Comparison of ENCODE assay signal across 8 mouse cellular contexts in the genomic region with DNA sequence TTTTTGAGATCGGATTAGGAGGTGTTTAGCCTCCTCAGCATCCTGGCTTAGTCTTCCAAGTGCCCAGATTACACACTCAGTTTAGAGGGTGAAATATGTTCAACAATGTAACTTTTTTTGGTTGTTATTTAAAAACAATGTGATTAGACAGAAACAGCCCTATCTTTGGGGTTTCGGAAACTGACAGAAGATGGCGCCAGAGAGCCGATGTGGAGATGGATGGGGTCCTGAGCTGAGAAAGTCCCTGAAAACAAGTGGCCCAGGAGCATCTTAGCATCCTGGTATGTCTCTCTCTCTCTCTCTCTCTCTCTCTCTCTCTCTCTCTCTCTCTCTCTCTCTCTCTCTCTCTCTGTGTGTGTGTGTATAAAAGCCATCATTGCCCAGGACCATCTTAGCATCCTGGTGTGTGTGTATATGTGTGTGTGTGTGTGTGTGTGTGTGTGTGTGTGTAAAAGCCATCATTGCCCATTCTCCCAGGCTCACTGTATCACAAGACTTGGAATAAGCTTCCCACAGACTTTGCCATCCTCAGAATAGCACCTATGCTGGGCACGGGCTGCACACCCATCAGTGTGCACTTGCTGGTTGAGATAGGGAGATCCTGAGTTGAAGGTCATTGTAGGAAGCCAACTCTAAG.
DNase-seq lines count a peak whose midpoint lies in the region; ATAC-seq and TF ChIP-seq lines count a peak whose summit lies in the region.
"Had no signal": no experiment of that assay in that cellular context is flagged by ENCODE, and none has a peak within 500 bp of the region (broad histone marks: within the 10 kb centered on the region; RNA-seq: fewer than 3 reads in every experiment).

No protein-coding gene starts in this region.

- H3K27me3 ChIP-seq in forebrain, embryonic 15.5 days, result no peaks in the 10 kb centered on the region
- no peaks in the 10 kb centered on the region for H3K27me3 ChIP-seq in lung, postnatal 0 days (replicated peaks; ENCODE audit: insufficient read depth, low read length)

- 26% methylated on average over 5 of the region's 5 CpGs for WGBS in forebrain, embryonic 15.5 days
- 22% methylated on average over 5 of the region's 5 CpGs for WGBS in lung, postnatal 0 days

- no peak overlapping the region for H3K27ac ChIP-seq in forebrain, embryonic 15.5 days (replicated peaks)
- no peak overlapping the region for H3K27ac ChIP-seq in lung, postnatal 0 days (ENCODE audit: low read length)
- H3K27ac ChIP-seq: heart, embryonic 15.5 days had no signal

- H3K9ac ChIP-seq in forebrain, embryonic 15.5 days (replicated peaks), result no peak overlapping the region
- H3K9ac ChIP-seq in lung, postnatal 0 days (replicated peaks; ENCODE audit: low read depth), result no peak overlapping the region
- H3K9ac ChIP-seq: heart, embryonic 15.5 days had no signal

- no peaks in the 10 kb centered on the region for H3K36me3 ChIP-seq in forebrain, embryonic 15.5 days
- no peaks in the 10 kb centered on the region for H3K36me3 ChIP-seq in lung, postnatal 0 days (ENCODE audit: insufficient read depth, low read length)
- H3K36me3 ChIP-seq: heart, embryonic 15.5 days had no signal

- peak; percentile 49 for ATAC-seq in forebrain, embryonic 15.5 days (replicated peaks)
- ATAC-seq in lung, postnatal 0 days, result no peak

- TF ChIP-seq EP300 in lung, postnatal 0 days (IDR thresholded peaks at IDR 0.05), result no peak

- no peak overlapping the region for H3K4me3 ChIP-seq in forebrain, embryonic 15.5 days
- no peak overlapping the region for H3K4me3 ChIP-seq in lung, postnatal 0 days (ENCODE audit: low read depth, low read length)
- H3K4me3 ChIP-seq: heart, embryonic 15.5 days had no signal

- peaks cover 5% of the 10 kb centered on the region; the same call in 1 of the 2 replicates for H3K4me1 ChIP-seq in forebrain, embryonic 15.5 days
- no peaks in the 10 kb centered on the region for H3K4me1 ChIP-seq in lung, postnatal 0 days (ENCODE audit: insufficient read depth, low read depth, low read length)

- H3K9me3 ChIP-seq in forebrain, embryonic 15.5 days, result no peaks in the 10 kb centered on the region
- no peaks in the 10 kb centered on the region for H3K9me3 ChIP-seq in lung, postnatal 0 days (ENCODE audit: low read length)
- H3K9me3 ChIP-seq: heart, embryonic 15.5 days had no signal

- peak; percentile 54 for DNase-seq in 416B (ENCODE audit: low read depth)
- peak; percentile 56 to 57 for DNase-seq in B cell, adult 2 months
- DNase-seq in brain, adult 2 months (ENCODE audit: low read depth, low spot score), result peak; percentile 63
- peak; percentile 89 for DNase-seq in kidney, postnatal 10 days
- DNase-seq in lung, postnatal 0 days (ENCODE audit: low spot score), result peak; percentile 71
- peak; percentile 66 to 83 for DNase-seq in right cerebral cortex, adult 2 months (ENCODE audit: low spot score in 2 of 2)

- TF ChIP-seq CTCF in lung, postnatal 0 days (IDR thresholded peaks at IDR 0.05), result peak; percentile 90

- no peak overlapping the region for H3K4me2 ChIP-seq in forebrain, embryonic 15.5 days (replicated peaks)
- no peak overlapping the region for H3K4me2 ChIP-seq in lung, postnatal 0 days (replicated peaks; ENCODE audit: low read depth, low read length)
- H3K4me2 ChIP-seq: heart, embryonic 15.5 days had no signal
